ENCODE assay signal across 11 mouse cellular contexts in genomic region chr14:53875736-53876135, GRCm38 (mm10).
"Had no signal": no experiment of that assay in that cellular context is flagged by ENCODE, and none has a peak within 500 bp of the region (broad histone marks: within the 10 kb centered on the region; RNA-seq: fewer than 3 reads in every experiment).

No protein-coding gene starts in this region.

- DNase-seq: gastrocnemius, adult 2 months; gastrocnemius, postnatal 10 days; gastrocnemius, postnatal 25 days; heart, adult 18-20 months; heart, postnatal 10 days; heart, postnatal 4 days; kidney, adult 18-20 months; kidney, adult 8-10 months; kidney, postnatal 10 days; kidney, postnatal 25 days; kidney, postnatal 4 days had no signal
